Mouse (Mus musculus) neural tube, embryonic 10.5 days (tissue): Measurements from ENCODE around the gene Nrxn1.
"Not testable (repeated sequence)": the region's sequence is repeated elsewhere in the genome, so short reads cannot be mapped to it uniquely, and the experiment has no call there.

Experiments used
- DNase-seq: peaks from one replicate; pipeline ENCODE4 v3.0.0-alpha.2; 2017; ENCODE audit warnings: low spot score; ENCODE audit errors: extremely low spot score

Gene Nrxn1

DNA sequence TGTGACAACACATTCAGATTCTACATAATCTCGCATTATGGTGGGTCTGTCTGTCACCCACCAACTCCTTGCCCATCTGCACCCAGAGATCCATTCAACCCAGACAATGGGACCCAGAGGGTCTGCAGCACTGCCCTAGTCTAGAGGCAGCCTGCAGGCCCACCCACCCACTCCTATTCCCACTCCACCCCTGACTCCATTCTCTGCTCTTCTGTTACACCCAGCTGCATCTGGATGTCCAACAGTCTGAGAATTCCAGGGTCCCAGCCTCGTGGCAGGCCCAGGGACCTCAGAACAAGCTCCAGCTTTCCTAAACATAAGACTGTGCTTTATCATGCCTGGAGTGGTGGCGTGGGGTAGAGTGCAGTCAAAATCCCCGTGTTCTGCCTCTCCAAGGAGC, 820.6 kb downstream of the Nrxn1 start:
- no peak for DNase-seq

DNA sequence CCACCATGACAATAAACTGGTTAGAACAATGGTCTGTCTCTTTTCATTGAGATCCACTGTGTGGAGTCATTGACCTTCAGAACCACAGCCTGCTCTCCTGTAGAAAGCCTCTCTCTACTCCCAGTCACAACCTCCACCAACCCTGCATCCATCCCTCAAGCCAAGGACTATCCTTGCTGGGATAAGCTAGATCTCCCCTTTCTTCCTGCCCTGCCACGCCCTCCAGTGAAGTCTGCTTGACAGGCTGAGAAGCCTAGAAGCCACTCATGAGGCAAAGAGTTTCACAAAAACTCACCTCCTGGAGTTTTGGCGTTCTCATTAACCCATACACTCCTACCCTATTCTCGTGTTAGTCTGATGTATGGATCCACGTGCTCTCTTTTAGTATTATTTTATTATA, 821.7 kb downstream of the Nrxn1 start:
- DNase-seq, result no peak

GRCm38 (mm10) chr17:90269143-90269542, 823.7 kb downstream of the Nrxn1 start:
- no peak for DNase-seq

- DNase-seq, result no peak
Observed at GRCm38 (mm10) chr17:90253451-90254131, 839.3 kb downstream of the Nrxn1 start.

DNA sequence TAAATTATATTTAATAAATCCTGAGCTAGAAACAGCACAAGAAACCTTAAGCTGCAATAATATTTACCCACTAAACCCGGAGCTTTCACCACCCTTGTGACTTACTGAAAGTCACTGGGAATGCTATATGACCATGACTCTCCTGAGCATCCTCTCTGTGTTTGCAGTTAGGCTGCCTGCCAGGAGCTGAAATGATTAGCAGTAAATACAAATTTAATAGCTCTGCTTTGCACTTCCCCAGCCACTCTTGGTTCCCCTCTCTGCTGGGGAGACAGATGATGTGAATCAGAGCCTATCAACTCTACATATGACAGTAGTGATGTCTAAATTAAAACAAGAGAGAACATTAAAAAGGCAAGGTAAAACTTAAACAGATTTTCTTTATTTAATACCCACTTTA, 840.7 kb downstream of the Nrxn1 start:
- no peak for DNase-seq

DNA sequence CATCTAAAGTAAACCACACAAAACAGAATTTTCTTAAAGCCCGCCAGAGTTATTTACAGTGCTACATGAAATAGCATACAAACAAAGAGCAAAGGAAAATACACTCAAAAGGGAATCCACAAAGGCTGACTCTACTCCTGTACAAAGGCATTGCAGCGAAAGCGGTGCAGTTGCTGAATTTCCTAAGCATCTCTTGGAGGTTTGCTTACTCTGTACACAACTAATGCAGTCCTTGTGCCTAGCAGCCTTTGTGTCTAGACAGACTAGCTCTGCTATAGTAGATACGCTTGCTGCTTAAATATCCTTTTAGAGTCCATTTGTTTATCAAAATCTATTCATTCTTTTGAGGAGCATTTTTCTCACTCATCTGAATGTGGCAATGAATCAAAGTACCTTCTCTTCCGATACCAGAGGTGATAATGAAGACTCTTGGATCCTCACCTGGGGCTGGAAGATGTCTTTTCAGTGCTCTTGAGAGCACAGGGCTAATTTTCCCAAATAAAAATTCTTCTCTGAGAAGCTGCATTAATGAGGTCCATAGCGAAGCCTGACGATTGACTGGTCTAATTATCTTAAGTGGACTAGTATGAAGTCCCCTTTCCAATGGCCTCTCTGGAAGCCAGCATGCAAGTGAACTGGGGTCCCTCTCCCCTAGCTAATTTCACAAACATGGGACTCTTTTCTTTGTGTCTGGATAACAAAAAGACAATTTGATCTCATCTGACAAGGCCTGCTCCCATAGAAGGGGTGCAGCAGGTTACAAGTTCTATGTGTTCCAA, 845.6 kb downstream of the Nrxn1 start:
- no peak for DNase-seq

DNA sequence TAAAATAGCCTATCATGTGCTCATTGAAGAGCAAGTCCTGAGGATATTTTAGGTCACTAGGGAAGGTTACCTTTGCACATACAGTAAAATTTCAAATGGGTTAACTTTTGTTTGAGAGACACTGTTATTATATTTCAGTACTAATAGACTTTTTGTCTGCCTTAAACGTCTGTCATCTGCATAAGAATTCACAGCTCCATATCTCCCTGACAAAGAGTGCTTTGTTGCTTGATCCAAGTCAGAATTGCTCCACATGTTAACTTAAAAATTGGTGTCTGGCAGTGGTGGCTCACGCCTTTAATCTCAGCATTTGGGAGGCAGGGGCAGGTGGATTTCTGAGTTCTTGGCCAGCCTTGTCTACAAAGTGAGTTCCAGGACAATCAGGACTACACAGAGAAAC, 848.5 kb downstream of the Nrxn1 start:
- no peak for DNase-seq

GRCm38 (mm10) chr17:90238964-90239363, 853.9 kb downstream of the Nrxn1 start:
- no peak for DNase-seq

DNA sequence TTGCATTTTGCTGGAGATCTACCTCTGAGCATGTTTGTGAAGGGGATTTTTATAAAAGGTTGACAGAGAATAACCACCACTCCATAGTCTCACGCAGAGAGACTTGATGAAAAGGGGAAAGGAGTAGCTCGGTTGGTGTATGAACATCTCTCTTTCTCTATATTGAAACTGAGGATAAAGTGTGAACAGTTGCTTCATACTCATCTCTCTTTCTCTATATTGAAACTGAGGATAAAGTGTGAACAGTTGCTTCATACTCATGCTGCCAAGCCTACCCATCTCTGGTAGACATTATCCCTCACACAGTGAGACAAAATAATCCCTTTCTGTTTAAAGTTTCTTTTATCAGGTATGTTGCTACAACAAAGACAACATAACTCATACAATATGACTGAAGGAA, 854.4 kb downstream of the Nrxn1 start:
- no peak for DNase-seq

- not testable (repeated sequence) for DNase-seq
Observed at GRCm38 (mm10) chr17:90235674-90236073, 857.2 kb downstream of the Nrxn1 start.

DNA sequence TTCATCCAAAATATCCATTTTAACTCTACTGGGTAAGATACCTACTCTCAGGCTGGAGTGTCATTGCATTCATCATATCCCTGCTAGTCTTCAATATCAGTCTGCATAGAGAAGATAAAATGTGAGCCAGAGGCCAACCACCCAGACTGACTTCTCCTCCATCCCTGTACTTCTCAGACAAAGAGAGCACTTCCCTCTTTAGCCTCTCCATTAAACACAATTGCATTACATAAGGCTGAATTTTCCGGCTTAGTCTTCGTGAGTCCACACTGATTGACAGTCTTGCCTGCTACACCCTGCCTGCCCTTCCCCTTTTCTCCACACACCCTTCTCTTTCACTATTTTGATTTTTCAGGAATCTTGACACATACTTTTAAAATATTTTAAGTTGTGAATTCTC, 858.1 kb downstream of the Nrxn1 start:
- DNase-seq, result no peak

DNA sequence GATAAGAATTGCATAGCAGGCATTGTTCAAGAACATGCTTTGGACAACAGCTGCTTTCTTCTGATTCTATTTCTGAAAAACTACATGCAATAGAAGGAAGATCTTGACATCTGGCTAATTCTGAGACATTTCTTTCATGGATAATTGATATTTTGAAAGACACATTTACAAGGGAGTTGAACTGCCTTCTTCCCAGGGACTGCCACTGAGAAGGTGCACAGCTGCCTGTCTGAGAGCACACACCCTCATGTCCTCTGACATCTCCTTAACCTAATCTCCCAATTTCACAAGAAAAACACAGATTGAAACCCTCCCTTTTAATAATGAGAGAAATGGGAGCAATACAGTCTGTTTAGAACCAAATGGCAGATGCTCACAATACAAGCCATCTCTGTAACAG, 884.3 kb downstream of the Nrxn1 start:
- DNase-seq, result no peak

DNA sequence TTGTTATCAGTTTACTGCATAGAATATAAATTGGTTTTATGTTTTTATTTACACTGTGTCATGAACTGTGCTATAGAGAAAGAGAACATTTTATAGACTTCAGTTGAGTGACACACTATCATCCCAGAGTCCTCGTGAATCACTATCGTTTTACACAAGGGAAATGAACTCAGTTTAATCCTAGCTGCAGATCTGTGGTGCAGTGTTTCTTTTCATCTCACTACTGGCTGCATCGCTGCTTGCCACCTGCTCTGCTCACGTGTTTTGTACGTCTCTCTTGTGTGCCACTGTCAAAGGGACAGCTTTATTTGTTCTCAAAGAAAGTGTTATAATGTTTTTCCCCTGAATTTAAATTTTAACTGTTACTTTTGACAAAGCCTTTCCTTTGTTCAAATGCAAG, 885.3 kb downstream of the Nrxn1 start:
- DNase-seq, result no peak

GRCm38 (mm10) chr17:90203993-90204392, 888.9 kb downstream of the Nrxn1 start:
- no peak for DNase-seq

GRCm38 (mm10) chr17:90202785-90203184, 890.1 kb downstream of the Nrxn1 start:
- no peak for DNase-seq

- no peak for DNase-seq
Observed at GRCm38 (mm10) chr17:90196772-90197171, 896.1 kb downstream of the Nrxn1 start.

DNA sequence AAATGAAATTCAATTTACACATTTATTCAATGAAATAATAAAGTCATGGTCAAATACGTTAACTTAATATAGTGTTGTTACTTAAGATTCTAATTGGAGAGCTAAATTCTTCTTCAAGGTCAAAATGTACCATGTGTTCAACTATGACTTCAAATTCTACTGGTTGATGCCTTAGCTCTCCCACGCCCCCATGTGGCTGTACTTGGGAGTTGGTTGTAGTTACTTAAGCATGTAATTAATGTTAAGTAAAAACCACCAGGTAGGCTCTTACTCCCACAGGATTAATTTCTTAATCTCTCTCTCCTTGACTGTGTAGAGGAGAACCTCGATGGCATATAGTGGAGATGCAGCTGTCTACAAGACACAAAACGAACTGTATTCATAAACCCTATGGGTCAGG, 951.3 kb downstream of the Nrxn1 start:
- no peak for DNase-seq

DNA sequence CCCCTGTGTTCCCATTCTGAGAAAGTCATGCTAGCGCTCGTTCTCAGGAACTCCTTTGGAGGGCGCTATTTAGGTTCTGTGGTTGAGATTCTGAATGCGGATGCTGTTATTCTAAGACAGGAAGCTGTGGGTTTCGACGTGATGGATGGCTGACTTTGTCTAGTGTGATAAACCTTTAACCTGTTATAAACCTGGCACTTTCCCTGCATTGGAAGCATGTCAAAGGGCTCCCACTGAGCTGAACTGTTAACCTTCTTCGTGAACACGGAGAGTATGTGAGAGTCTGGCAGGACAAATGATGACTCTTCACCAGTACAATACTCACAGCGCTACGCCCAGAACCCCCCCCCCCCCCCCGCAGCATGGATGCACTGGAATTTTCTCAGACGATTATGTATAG, 962.0 kb downstream of the Nrxn1 start:
- no peak for DNase-seq

DNA sequence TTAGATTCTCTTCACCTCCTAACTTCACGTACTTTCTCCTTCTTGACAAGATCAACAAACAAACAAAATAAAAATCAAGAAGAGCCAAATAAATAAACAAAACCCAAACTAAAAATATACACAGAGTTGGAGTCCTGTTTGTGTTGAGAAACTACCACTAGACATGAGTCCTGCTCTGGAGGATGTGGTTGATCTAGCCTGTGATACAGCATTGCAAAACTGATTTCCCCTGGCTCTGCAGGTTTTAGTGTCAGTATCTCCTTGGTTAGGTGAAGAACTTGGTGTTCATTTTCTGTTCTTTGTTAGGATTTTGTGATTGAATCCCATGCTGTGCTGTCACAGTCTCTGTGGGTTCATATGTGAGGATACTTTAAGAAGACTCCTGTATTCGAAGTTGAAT, 963.7 kb downstream of the Nrxn1 start:
- no peak for DNase-seq

GRCm38 (mm10) chr17:90127561-90127960, 965.3 kb downstream of the Nrxn1 start:
- no peak for DNase-seq

DNA sequence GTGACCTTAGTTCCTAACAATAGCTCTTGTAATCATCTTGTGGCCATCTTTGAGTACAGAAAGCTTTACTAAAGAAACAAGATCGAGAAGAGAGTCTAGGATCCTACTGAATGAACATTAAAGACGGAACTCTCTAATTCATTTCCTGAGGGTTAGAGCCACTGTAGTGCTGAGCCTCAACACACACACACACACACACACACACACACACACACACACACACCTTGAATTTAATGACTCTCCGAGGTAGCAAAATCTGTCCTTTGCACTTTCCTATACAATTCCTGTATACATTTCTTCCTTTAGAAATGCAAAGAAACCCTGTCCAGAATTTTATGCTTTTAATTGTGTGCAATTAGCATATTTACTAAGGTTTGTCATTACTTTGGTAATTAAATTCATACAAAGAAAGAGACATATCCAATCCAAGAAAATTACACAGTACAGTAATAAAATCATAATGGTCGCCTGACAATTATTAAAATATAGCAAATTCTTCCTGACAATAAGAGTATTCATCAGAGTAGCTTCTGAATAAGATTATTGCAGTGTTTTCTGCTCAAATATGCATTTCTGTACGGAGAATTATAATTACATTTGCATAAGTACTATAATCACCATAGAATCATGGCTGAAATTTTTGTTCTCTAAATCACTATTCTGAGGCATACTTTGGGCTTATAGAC, 969.9 kb downstream of the Nrxn1 start:
- no peak for DNase-seq

GRCm38 (mm10) chr17:90116241-90116640, 976.6 kb downstream of the Nrxn1 start:
- DNase-seq, result no peak
